Mouse (Mus musculus): ENCODE results near the gene Prdm11. TPM values are rescaled to one million over a fixed set of nuclear protein-coding genes. Genes with fewer than 3 reads are reported as not detected.

Gene Prdm11
- total and polyA plus RNA-seq, 2 experiments from 2014 or later, result 1.5 to 7.9 TPM

DNA sequence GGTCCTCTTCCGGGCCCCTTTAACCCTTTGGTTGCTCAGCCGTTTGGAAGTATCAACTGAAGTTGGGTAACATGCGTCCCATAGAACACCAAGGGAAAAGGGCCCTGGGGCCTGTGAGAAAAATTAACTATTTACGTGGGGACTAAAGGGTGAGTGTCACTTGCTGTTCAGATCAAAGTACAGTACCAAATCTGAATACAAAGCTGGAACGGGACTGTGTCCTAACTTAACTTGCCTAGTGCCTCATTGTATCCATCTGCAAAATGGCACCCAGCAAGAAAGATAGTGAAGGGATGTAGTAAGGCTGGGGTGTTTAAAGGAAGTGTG is 505 bp upstream of the Prdm11 start:
- no peak overlapping the region; the same call in 1 of the 2 replicates for H3K27ac ChIP-seq (ENCODE audit: low read depth, low read length)

DNA sequence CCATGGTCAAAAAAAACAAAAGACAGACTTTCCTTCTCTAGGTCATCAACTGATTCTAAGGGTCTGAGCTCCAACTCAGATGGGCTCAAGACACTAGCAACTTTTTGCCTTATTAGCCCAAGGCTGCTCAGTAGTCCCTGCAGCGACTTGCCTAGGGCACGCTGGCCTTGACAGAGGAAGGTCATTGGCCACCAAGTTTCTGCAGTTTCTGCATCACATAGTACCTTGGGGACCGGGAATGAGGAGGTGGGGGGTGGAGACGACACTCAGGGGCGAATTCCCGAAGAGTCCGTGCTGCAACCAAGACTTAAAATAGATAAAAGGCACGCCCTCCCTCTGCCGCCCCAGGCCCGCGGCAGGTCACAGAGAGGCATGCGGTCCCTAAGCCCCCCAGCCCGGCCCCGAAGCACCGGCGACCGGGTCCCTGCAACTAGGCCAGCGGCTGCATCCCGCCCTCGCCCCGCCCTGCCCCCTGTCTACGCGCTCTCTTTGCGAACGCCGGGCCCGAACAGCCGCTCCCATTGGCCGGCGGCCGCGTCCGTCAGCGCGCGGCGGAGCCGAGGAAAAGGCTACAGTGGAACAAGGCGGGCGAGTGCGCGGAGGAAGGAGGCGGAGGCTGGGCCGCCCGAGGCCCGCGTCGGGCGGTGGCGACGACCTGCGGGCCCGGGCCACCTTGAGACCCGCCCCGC is 694 bp downstream of the Prdm11 start:
- no peaks in the 10 kb centered on the region for H3K9me3 ChIP-seq (ENCODE audit: low read length)
- H3K4me3 ChIP-seq (ENCODE audit: low read depth, low read length), result peak overlapping the region; percentile 95
- peak overlapping the region; percentile 91 for H3K27ac ChIP-seq (ENCODE audit: low read depth, low read length)
- H3K27me3 ChIP-seq (ENCODE audit: insufficient read depth, low read length), result no peaks in the 10 kb centered on the region
- no peaks in the 10 kb centered on the region for H3K36me3 ChIP-seq (ENCODE audit: insufficient read depth)
- ATAC-seq (peak; percentile 99), DNase-seq (peak; percentile 95)
- peak overlapping the region; percentile 86 for H3K9ac ChIP-seq
- WGBS, result 4% methylated on average over 55 of the region's 55 CpGs
- H3K4me2 ChIP-seq (ENCODE audit: low read depth), result peak overlapping the region; percentile 88
- TF ChIP-seq CTCF (IDR thresholded peaks at IDR 0.05; ENCODE audit: low read depth), result peak; percentile 34
- peaks cover 9% of the 10 kb centered on the region for H3K4me1 ChIP-seq (ENCODE audit: insufficient read depth)

More for the DNA sequence above, 505 bp upstream of the Prdm11 start:
- 17% methylated on average over 5 of the region's 5 CpGs for WGBS
- peak overlapping the region; percentile 88 for H3K4me2 ChIP-seq (ENCODE audit: low read depth)
- no peak for ATAC-seq
- no peak for DNase-seq
- H3K4me1 ChIP-seq (ENCODE audit: insufficient read depth), result peaks cover 9% of the 10 kb centered on the region
- H3K36me3 ChIP-seq (ENCODE audit: insufficient read depth), result no peaks in the 10 kb centered on the region
- no peak overlapping the region for H3K9ac ChIP-seq
- peak overlapping the region; percentile 95 for H3K4me3 ChIP-seq (ENCODE audit: low read depth, low read length)
- no peaks in the 10 kb centered on the region for H3K27me3 ChIP-seq (ENCODE audit: insufficient read depth, low read length)
- H3K9me3 ChIP-seq (ENCODE audit: low read length), result no peaks in the 10 kb centered on the region
- no peak for TF ChIP-seq CTCF (IDR thresholded peaks at IDR 0.05; ENCODE audit: low read depth)

DNA sequence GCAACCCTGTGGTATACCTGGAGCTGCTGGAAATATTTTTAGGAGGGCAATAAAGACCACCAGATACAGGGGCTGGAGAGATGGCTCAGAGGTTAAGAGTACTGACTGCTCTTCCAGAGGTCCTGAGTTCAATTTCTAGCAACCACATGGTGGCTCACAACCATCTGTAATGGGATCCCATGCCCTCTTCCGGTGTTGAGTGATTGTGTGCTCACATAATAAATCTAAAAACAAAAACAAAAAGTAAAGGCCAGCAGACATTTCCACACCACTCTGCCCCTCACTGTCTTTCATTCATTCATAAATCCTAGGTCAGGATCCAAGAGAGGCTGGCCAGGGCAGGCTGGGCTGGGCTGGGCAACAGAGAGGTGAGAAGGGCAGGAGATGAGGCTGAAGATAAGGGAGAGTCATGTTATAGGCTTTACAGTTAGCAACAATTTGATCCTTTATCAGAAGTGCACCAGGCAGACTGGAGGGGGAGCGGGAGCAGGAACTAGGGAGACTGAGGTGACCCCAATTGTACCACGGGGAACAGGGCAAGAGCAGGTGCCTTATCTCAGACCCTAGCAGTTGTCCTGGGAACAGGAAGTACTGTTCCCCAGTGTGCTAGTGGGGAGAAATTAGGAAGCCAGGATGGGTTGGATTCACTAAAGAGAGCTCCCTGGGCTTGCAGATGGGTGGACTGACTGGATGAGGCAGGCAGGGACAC is 2.4 kb downstream of the Prdm11 start:
- H3K4me1 ChIP-seq (ENCODE audit: insufficient read depth), result peaks cover 9% of the 10 kb centered on the region
- no peak for DNase-seq
- H3K9me3 ChIP-seq (ENCODE audit: low read length), result no peaks in the 10 kb centered on the region
- no peak overlapping the region for H3K4me2 ChIP-seq (ENCODE audit: low read depth)
- no peak for ATAC-seq
- no peak for TF ChIP-seq CTCF (IDR thresholded peaks at IDR 0.05; ENCODE audit: low read depth)
- H3K36me3 ChIP-seq (ENCODE audit: insufficient read depth), result no peaks in the 10 kb centered on the region
- WGBS, result 94% methylated on average over 3 of the region's 3 CpGs
- H3K27me3 ChIP-seq (ENCODE audit: insufficient read depth, low read length), result no peaks in the 10 kb centered on the region
- no peak overlapping the region for H3K4me3 ChIP-seq (ENCODE audit: low read depth, low read length)
- no peak overlapping the region for H3K9ac ChIP-seq
- H3K27ac ChIP-seq (ENCODE audit: low read depth, low read length), result no peak overlapping the region

DNA sequence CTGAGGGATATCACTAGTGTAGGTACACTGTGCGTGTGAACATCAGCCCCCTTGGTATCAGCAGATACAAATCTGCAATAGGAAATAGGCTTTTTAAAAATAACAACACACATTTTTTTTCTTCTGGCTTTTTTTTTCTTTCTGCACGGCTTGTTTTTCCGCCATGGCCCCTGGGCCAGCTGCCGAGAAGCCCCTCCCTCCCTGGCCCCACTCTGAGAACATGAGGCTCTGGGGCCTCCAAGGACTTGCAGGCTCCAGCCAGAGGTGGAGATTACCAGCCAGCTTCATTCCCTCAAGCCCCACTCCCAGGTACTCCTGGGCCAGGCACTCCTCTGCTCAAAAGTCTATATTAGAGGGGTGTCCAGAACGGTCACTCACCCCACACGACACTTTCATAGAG is 4.5 kb downstream of the Prdm11 start:
- ATAC-seq (no peak), DNase-seq (no peak)
- no peaks in the 10 kb centered on the region for H3K27me3 ChIP-seq (ENCODE audit: insufficient read depth, low read length)
- 47% methylated on average over 6 of the region's 6 CpGs for WGBS
- H3K4me3 ChIP-seq (ENCODE audit: low read depth, low read length), result no peak overlapping the region
- no peak for TF ChIP-seq CTCF (IDR thresholded peaks at IDR 0.05; ENCODE audit: low read depth)
- no peak overlapping the region for H3K4me2 ChIP-seq (ENCODE audit: low read depth)
- H3K27ac ChIP-seq (ENCODE audit: low read depth, low read length), result no peak overlapping the region
- peaks cover 9% of the 10 kb centered on the region for H3K4me1 ChIP-seq (ENCODE audit: insufficient read depth)
- H3K9ac ChIP-seq, result no peak overlapping the region
- no peaks in the 10 kb centered on the region for H3K9me3 ChIP-seq (ENCODE audit: low read length)
- no peaks in the 10 kb centered on the region for H3K36me3 ChIP-seq (ENCODE audit: insufficient read depth)

DNA sequence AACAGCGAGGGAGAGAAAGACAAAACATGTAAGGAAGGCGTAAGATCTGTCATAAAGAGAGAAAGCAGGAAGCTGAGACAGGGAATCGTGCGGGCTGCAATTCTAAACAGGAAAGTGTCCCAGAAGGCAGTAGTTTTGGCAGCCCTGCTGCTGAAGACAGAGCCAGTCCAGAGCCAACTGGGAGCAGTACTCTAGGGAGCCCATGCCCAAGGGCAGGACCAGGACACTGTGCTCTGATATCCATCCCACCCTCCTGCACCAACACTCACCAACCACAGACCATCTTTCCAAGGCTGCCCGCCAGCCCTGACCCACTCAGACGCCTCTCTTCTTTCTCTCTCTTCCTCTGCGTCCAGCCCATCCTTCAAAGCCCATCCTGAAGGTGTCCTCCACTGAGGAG is 5.1 kb downstream of the Prdm11 start:
- WGBS, result 66% methylated on average over 7 of the region's 7 CpGs
- TF ChIP-seq CTCF (IDR thresholded peaks at IDR 0.05; ENCODE audit: low read depth), result no peak
- DNase-seq, result no peak
- Histone ChIP-seq H3K9ac (no peak overlapping the region), H3K4me1 (ENCODE audit: insufficient read depth) (peaks cover 9% of the 10 kb centered on the region), H3K4me3 (ENCODE audit: low read depth, low read length) (no peak overlapping the region), H3K27ac (ENCODE audit: low read depth, low read length) (no peak overlapping the region), H3K36me3 (ENCODE audit: insufficient read depth) (no peaks in the 10 kb centered on the region), H3K4me2 (ENCODE audit: low read depth) (no peak overlapping the region), H3K9me3 (ENCODE audit: low read length) (no peaks in the 10 kb centered on the region), H3K27me3 (ENCODE audit: insufficient read depth, low read length) (no peaks in the 10 kb centered on the region)
- ATAC-seq, result no peak

DNA sequence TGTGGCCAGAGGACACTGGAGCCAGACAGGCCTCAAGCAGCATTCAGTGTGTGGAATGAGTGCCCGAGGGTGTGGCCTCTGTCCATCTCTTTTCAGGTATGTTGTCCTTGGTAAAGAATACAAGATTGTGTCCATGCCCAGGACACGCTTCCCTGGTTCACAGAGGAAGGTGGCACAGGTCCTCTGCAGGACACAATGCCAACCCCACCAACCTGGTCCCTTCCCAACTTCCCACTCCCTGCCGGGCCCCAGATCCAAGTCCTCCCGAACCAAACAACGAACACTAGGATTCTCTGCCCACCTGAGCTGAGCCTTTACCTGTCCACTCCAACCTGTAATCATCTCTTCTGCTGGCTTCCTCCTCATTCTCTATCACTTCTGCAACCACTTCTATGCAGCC is 6.3 kb downstream of the Prdm11 start:
- no peak for ATAC-seq
- WGBS, result 95% methylated on average over 5 of the region's 5 CpGs
- no peak for TF ChIP-seq CTCF (IDR thresholded peaks at IDR 0.05; ENCODE audit: low read depth)
- H3K4me3 ChIP-seq (ENCODE audit: low read depth, low read length), result no peak overlapping the region
- no peaks in the 10 kb centered on the region for H3K27me3 ChIP-seq (ENCODE audit: insufficient read depth, low read length)
- peaks cover 4% of the 10 kb centered on the region for H3K4me1 ChIP-seq (ENCODE audit: insufficient read depth)
- no peak for DNase-seq
- no peak overlapping the region for H3K27ac ChIP-seq (ENCODE audit: low read depth, low read length)
- no peak overlapping the region for H3K9ac ChIP-seq
- no peaks in the 10 kb centered on the region for H3K36me3 ChIP-seq (ENCODE audit: insufficient read depth)
- no peak overlapping the region for H3K4me2 ChIP-seq (ENCODE audit: low read depth)
- H3K9me3 ChIP-seq (ENCODE audit: low read length), result no peaks in the 10 kb centered on the region

DNA sequence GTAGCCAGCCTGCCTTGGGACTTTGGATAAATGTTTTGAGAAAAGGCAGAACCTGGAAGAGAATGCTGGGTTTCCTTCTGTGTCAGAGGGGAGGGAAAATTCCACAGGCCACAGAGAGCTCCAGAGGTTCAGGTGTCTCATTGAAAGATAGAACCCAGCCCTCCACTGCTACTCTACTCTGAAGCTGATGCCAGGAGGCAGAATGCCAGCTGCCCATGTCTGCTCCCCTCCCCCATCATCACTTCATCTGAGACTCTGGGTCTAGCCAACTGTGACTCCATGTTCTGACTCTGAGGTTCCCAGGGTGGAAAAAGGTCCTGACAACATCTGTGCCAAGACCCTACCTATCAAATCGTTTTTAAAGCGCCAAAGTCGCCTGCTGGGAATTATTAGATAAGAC is 6.9 kb downstream of the Prdm11 start:
- no peak for TF ChIP-seq CTCF (IDR thresholded peaks at IDR 0.05; ENCODE audit: low read depth)
- ATAC-seq (no peak), DNase-seq (no peak)
- Histone ChIP-seq H3K9me3 (ENCODE audit: low read length) (no peaks in the 10 kb centered on the region), H3K4me3 (ENCODE audit: low read depth, low read length) (no peak overlapping the region), H3K27me3 (ENCODE audit: insufficient read depth, low read length) (no peaks in the 10 kb centered on the region), H3K27ac (ENCODE audit: low read depth, low read length) (no peak overlapping the region), H3K36me3 (ENCODE audit: insufficient read depth) (no peaks in the 10 kb centered on the region), H3K9ac (no peak overlapping the region), H3K4me1 (ENCODE audit: insufficient read depth) (no peaks in the 10 kb centered on the region), H3K4me2 (ENCODE audit: low read depth) (no peak overlapping the region)
- 81% methylated on average over 3 of the region's 3 CpGs for WGBS

Measured in forebrain, postnatal 0 days (tissue).